Mouse (Mus musculus): ENCODE measurements around the gene Htra1.

DNA sequence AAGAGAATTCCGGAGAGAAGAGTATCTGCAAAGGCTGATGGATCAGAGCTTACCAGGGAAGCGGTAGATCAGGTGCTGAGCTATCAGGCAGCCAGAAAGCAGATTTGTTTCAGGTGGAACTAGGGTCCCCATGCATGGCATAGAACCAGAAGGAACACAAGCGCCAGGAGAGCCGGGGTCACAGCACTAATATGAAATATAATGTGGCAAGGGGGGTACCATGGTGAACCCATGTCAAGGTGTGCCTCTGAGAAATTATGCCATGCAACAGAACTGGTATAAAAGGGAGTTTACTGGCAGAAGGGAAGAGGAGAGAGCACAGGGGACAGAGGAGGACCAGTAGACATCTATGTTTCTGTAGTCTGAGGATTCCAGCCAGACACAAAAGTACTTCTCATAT is 1.3 kb upstream of the Htra1 start:
- no peak for TF ChIP-seq POLR2A (IDR thresholded peaks at IDR 0.05; ENCODE audit: control insufficient read depth, low read depth, low read length)
- no peak for TF ChIP-seq CTCF (IDR thresholded peaks at IDR 0.05; ENCODE audit: control insufficient read depth, insufficient read depth, insufficient replicate concordance, low read depth, low read length)
